Mouse (Mus musculus): Measurements from ENCODE around the gene Hoxa9. TPM values are rescaled to one million over a fixed set of nuclear protein-coding genes. Genes with fewer than 3 reads are reported as not detected.

Gene Hoxa9
- polyA plus RNA-seq, 1 experiment from 2014 or later: 151 TPM

- no peak overlapping the region for H3K4me2 ChIP-seq (ENCODE audit: low read depth, low read length)
- peaks cover 77% of the 10 kb centered on the region for H3K27me3 ChIP-seq (ENCODE audit: control insufficient read depth, insufficient read depth, low read length)
- no peaks in the 10 kb centered on the region for H3K9me3 ChIP-seq (ENCODE audit: control insufficient read depth, low read length)
- ATAC-seq (ENCODE audit: low read depth): no peak
- WGBS: 2% methylated on average over 3 of the region's 3 CpGs
- H3K9ac ChIP-seq (replicated peaks; ENCODE audit: low read depth, low read length): no peak overlapping the region
- H3K4me1 ChIP-seq (ENCODE audit: control insufficient read depth, insufficient read depth, low read length): no peaks in the 10 kb centered on the region
- H3K4me3 ChIP-seq (ENCODE audit: low read depth, low read length): no peak overlapping the region
- no peak overlapping the region for H3K27ac ChIP-seq (ENCODE audit: low read depth, low read length)
- H3K36me3 ChIP-seq (ENCODE audit: control insufficient read depth, insufficient read depth, low read length): no peaks in the 10 kb centered on the region
Observed at GRCm38 (mm10) chr6:52268756-52269155, 37.9 kb upstream of the Hoxa9 start.

GRCm38 (mm10) chr6:52268341-52268740 is 37.5 kb upstream of the Hoxa9 start:
- H3K27ac ChIP-seq (ENCODE audit: low read depth, low read length): no peak overlapping the region
- H3K4me2 ChIP-seq (ENCODE audit: low read depth, low read length): no peak overlapping the region
- H3K27me3 ChIP-seq (ENCODE audit: control insufficient read depth, insufficient read depth, low read length): peaks cover 78% of the 10 kb centered on the region
- no peak overlapping the region for H3K9ac ChIP-seq (replicated peaks; ENCODE audit: low read depth, low read length)
- no peak overlapping the region for H3K4me3 ChIP-seq (ENCODE audit: low read depth, low read length)
- no peaks in the 10 kb centered on the region for H3K9me3 ChIP-seq (ENCODE audit: control insufficient read depth, low read length)
- H3K4me1 ChIP-seq (ENCODE audit: control insufficient read depth, insufficient read depth, low read length): no peaks in the 10 kb centered on the region
- WGBS: 2% methylated on average over 7 of the region's 7 CpGs
- H3K36me3 ChIP-seq (ENCODE audit: control insufficient read depth, insufficient read depth, low read length): no peaks in the 10 kb centered on the region
- no peak for ATAC-seq (ENCODE audit: low read depth)

GRCm38 (mm10) chr6:52267691-52268090 is 36.8 kb upstream of the Hoxa9 start:
- Histone ChIP-seq H3K4me3 (ENCODE audit: low read depth, low read length) (no peak overlapping the region), H3K4me2 (ENCODE audit: low read depth, low read length) (no peak overlapping the region), H3K36me3 (ENCODE audit: control insufficient read depth, insufficient read depth, low read length) (no peaks in the 10 kb centered on the region), H3K27me3 (ENCODE audit: control insufficient read depth, insufficient read depth, low read length) (peaks cover 80% of the 10 kb centered on the region), H3K4me1 (ENCODE audit: control insufficient read depth, insufficient read depth, low read length) (no peaks in the 10 kb centered on the region), H3K27ac (ENCODE audit: low read depth, low read length) (no peak overlapping the region), H3K9ac (replicated peaks; ENCODE audit: low read depth, low read length) (no peak overlapping the region), H3K9me3 (ENCODE audit: control insufficient read depth, low read length) (no peaks in the 10 kb centered on the region)
- no peak for ATAC-seq (ENCODE audit: low read depth)
- WGBS: 7% methylated on average over 3 of the region's 3 CpGs

- 16% methylated on average over 5 of the region's 5 CpGs for WGBS
- Histone ChIP-seq H3K4me3 (ENCODE audit: low read depth, low read length) (no peak overlapping the region), H3K27ac (ENCODE audit: low read depth, low read length) (no peak overlapping the region), H3K36me3 (ENCODE audit: control insufficient read depth, insufficient read depth, low read length) (no peaks in the 10 kb centered on the region), H3K4me2 (ENCODE audit: low read depth, low read length) (no peak overlapping the region), H3K9me3 (ENCODE audit: control insufficient read depth, low read length) (no peaks in the 10 kb centered on the region), H3K27me3 (ENCODE audit: control insufficient read depth, insufficient read depth, low read length) (peaks cover 75% of the 10 kb centered on the region), H3K4me1 (ENCODE audit: control insufficient read depth, insufficient read depth, low read length) (no peaks in the 10 kb centered on the region), H3K9ac (replicated peaks; ENCODE audit: low read depth, low read length) (no peak overlapping the region)
- ATAC-seq (ENCODE audit: low read depth): no peak
Observed at GRCm38 (mm10) chr6:52267221-52267620, 36.3 kb upstream of the Hoxa9 start.

GRCm38 (mm10) chr6:52266666-52266985 is 35.7 kb upstream of the Hoxa9 start:
- H3K9me3 ChIP-seq (ENCODE audit: control insufficient read depth, low read length): no peaks in the 10 kb centered on the region
- H3K27ac ChIP-seq (ENCODE audit: low read depth, low read length): no peak overlapping the region
- H3K9ac ChIP-seq (replicated peaks; ENCODE audit: low read depth, low read length): no peak overlapping the region
- no peak for ATAC-seq (ENCODE audit: low read depth)
- H3K36me3 ChIP-seq (ENCODE audit: control insufficient read depth, insufficient read depth, low read length): no peaks in the 10 kb centered on the region
- H3K27me3 ChIP-seq (ENCODE audit: control insufficient read depth, insufficient read depth, low read length): peaks cover 71% of the 10 kb centered on the region
- H3K4me2 ChIP-seq (ENCODE audit: low read depth, low read length): no peak overlapping the region
- WGBS: under 1% methylated on average over 9 of the region's 9 CpGs
- H3K4me3 ChIP-seq (ENCODE audit: low read depth, low read length): no peak overlapping the region
- H3K4me1 ChIP-seq (ENCODE audit: control insufficient read depth, insufficient read depth, low read length): no peaks in the 10 kb centered on the region

- H3K36me3 ChIP-seq (ENCODE audit: control insufficient read depth, insufficient read depth, low read length): no peaks in the 10 kb centered on the region
- under 1% methylated on average over 19 of the region's 19 CpGs for WGBS
- no peak for ATAC-seq (ENCODE audit: low read depth)
- no peak overlapping the region for H3K4me2 ChIP-seq (ENCODE audit: low read depth, low read length)
- H3K9me3 ChIP-seq (ENCODE audit: control insufficient read depth, low read length): no peaks in the 10 kb centered on the region
- peaks cover 65% of the 10 kb centered on the region for H3K27me3 ChIP-seq (ENCODE audit: control insufficient read depth, insufficient read depth, low read length)
- no peak overlapping the region for H3K27ac ChIP-seq (ENCODE audit: low read depth, low read length)
- H3K4me1 ChIP-seq (ENCODE audit: control insufficient read depth, insufficient read depth, low read length): no peaks in the 10 kb centered on the region
- no peak overlapping the region for H3K9ac ChIP-seq (replicated peaks; ENCODE audit: low read depth, low read length)
- H3K4me3 ChIP-seq (ENCODE audit: low read depth, low read length): no peak overlapping the region
Observed at GRCm38 (mm10) chr6:52265913-52266665, 35.2 kb upstream of the Hoxa9 start.

GRCm38 (mm10) chr6:52265306-52265912 is 34.5 kb upstream of the Hoxa9 start:
- Histone ChIP-seq H3K4me1 (ENCODE audit: control insufficient read depth, insufficient read depth, low read length) (no peaks in the 10 kb centered on the region), H3K4me2 (ENCODE audit: low read depth, low read length) (no peak overlapping the region), H3K36me3 (ENCODE audit: control insufficient read depth, insufficient read depth, low read length) (no peaks in the 10 kb centered on the region), H3K27me3 (ENCODE audit: control insufficient read depth, insufficient read depth, low read length) (peaks cover 60% of the 10 kb centered on the region), H3K4me3 (ENCODE audit: low read depth, low read length) (no peak overlapping the region), H3K9me3 (ENCODE audit: control insufficient read depth, low read length) (no peaks in the 10 kb centered on the region), H3K9ac (replicated peaks; ENCODE audit: low read depth, low read length) (no peak overlapping the region), H3K27ac (ENCODE audit: low read depth, low read length) (no peak overlapping the region)
- under 1% methylated on average over 18 of the region's 18 CpGs for WGBS
- ATAC-seq (ENCODE audit: low read depth): no peak

GRCm38 (mm10) chr6:52264106-52264790 is 33.4 kb upstream of the Hoxa9 start:
- 5% methylated on average over 5 of the region's 5 CpGs for WGBS
- no peaks in the 10 kb centered on the region for H3K36me3 ChIP-seq (ENCODE audit: control insufficient read depth, insufficient read depth, low read length)
- H3K27me3 ChIP-seq (ENCODE audit: control insufficient read depth, insufficient read depth, low read length): peaks cover 54% of the 10 kb centered on the region
- H3K27ac ChIP-seq (ENCODE audit: low read depth, low read length): no peak overlapping the region
- no peak overlapping the region for H3K9ac ChIP-seq (replicated peaks; ENCODE audit: low read depth, low read length)
- 0 out of 2 replicates have a peak, but pooled peaks cover 4% of the 10 kb centered on the region for H3K4me1 ChIP-seq (ENCODE audit: control insufficient read depth, insufficient read depth, low read length)
- H3K4me3 ChIP-seq (ENCODE audit: low read depth, low read length): no peak overlapping the region
- ATAC-seq (ENCODE audit: low read depth): no peak
- H3K9me3 ChIP-seq (ENCODE audit: control insufficient read depth, low read length): no peaks in the 10 kb centered on the region
- H3K4me2 ChIP-seq (ENCODE audit: low read depth, low read length): no peak overlapping the region

- H3K4me2 ChIP-seq (ENCODE audit: low read depth, low read length): no peak overlapping the region
- no peak overlapping the region for H3K27ac ChIP-seq (ENCODE audit: low read depth, low read length)
- WGBS: 2% methylated on average over 6 of the region's 6 CpGs
- 0 out of 2 replicates have a peak, but pooled peaks cover 4% of the 10 kb centered on the region for H3K4me1 ChIP-seq (ENCODE audit: control insufficient read depth, insufficient read depth, low read length)
- no peaks in the 10 kb centered on the region for H3K36me3 ChIP-seq (ENCODE audit: control insufficient read depth, insufficient read depth, low read length)
- no peak overlapping the region for H3K9ac ChIP-seq (replicated peaks; ENCODE audit: low read depth, low read length)
- ATAC-seq (ENCODE audit: low read depth): no peak
- H3K9me3 ChIP-seq (ENCODE audit: control insufficient read depth, low read length): no peaks in the 10 kb centered on the region
- H3K4me3 ChIP-seq (ENCODE audit: low read depth, low read length): no peak overlapping the region
- peaks cover 48% of the 10 kb centered on the region for H3K27me3 ChIP-seq (ENCODE audit: control insufficient read depth, insufficient read depth, low read length)
Observed at GRCm38 (mm10) chr6:52263321-52263585, 32.4 kb upstream of the Hoxa9 start.
